Mouse (Mus musculus) ovary, adult 18-20 months (tissue): Measurements from ENCODE around the gene Naa80.
A peak's percentile ranks its signal among the peaks of the same experiment; 100 is the strongest.

Experiments used
- DNase-seq: peaks from one replicate; pipeline ENCODE4 v3.0.0; 2022; ENCODE audit warnings: low spot score, mixed read lengths

Gene Naa80

DNA sequence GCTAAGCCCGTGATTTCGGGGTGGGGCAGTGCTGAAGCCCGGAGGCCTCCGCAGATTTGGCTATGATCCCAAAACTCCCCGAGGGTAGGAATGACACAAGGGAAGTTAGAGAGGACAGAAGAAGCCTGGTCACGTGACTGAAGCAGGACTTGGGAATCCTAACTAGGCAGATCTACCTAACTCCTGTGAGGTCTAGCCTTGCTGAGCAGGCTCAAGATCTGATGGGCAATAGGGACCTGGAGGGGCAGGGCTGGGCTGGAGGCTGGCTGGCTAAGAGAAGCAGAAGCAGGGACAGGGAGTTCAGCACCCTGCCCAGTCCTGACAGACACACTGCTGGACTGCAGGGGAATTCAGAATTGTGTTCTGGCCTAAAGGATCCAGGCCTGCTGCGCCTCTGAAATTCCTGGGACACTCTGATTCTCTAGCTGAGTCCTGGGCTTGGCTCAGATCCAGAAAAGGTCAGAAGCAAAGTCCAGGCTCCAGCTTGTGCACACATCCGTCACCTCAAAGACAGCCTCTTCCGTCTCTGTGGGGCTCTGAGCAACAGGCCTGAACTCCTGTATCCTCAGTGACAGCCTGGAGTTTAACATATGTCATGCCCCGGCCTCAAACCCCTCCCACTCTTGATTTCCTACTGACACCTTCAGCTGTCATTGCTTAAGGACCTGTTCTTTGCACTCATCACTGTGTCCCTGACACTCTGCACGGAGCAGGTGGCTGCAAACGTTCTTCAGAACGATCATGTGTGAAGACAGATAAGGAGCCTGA is 40.3 kb downstream of the Naa80 start:
- no peak for DNase-seq

GRCm38 (mm10) chr9:107619546-107619879 is 40.8 kb downstream of the Naa80 start:
- DNase-seq, result no peak

- DNase-seq, result no peak
These were observed 42.3 kb downstream of the Naa80 start for GRCm38 (mm10) chr9:107620954-107621353.

- DNase-seq, result no peak
These were observed 45.9 kb downstream of the Naa80 start for GRCm38 (mm10) chr9:107624539-107624938.

- DNase-seq, result no peak
These were observed 46.3 kb downstream of the Naa80 start for GRCm38 (mm10) chr9:107624951-107625350.

- DNase-seq, result no peak
These were observed 46.9 kb downstream of the Naa80 start for GRCm38 (mm10) chr9:107625351-107626128.

DNA sequence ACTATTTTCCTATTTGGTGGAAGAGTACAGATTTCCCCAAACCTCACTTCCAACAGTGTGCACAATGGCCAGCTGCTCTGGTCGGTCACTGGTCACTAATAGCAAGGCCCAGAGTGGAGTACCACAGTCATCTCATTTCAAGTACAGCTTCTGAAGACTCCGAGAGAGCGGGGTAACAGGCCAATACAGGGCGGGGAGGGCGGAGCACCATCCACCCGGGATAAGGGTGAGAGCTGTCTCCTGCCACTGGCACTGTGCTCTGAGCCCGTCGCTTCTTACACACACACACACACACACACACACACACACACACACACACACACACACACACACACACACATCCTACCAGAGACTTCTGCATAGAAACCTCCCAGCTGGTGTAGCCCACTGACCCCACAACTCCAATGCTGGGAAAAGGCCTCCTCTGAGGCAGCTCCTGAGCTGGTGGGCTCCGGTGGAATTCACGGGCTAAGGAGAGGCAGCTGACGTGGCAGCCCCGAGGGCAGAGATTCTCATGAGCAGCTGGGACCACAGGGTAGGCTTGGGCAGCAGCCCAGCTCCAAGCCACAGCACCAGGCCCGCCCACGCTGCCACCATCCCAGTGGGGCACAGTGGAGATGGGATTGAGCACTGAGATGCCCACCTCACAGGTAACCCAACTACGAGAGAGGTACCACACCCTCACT is 47.6 kb downstream of the Naa80 start:
- no peak for DNase-seq

GRCm38 (mm10) chr9:107626844-107627277 is 48.2 kb downstream of the Naa80 start:
- peak; percentile 61 for DNase-seq

- no peak for DNase-seq
These were observed 48.9 kb downstream of the Naa80 start for GRCm38 (mm10) chr9:107627387-107628255.

DNA sequence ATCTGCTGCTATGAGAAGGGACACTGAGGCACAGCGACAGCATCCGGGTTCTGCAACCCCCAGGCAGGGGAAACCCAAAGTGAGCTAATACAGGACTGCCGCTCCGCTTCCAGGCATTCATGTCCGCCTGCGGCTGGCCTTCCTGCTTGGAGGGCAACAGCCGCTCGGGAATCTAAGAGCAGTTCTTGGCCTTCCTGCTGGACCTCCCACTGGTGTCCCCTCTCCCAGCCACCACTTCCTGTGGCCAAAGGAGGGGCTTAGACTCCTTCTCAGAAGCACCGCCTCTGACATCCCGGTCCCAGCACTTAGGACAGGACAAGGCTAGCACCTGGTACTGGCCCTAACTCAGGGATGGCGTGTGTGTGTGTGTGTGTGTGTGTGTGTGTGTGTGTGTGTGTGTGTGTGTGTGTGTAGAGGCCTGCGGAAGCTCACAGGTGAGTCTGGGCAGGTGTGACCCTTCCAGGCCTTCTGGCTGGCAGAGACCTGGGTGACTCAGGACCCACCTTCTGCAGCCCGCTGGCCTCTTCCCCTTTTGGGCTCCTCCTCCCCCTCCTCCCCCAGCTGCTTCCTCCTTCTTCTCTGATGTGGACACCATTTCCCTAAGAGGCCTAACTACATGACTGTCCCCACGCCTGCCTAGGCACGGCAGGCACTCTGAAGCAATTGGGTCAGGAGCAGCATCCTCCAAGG is 50.2 kb downstream of the Naa80 start:
- no peak for DNase-seq

GRCm38 (mm10) chr9:107629411-107629730 is 50.7 kb downstream of the Naa80 start:
- no peak for DNase-seq

DNA sequence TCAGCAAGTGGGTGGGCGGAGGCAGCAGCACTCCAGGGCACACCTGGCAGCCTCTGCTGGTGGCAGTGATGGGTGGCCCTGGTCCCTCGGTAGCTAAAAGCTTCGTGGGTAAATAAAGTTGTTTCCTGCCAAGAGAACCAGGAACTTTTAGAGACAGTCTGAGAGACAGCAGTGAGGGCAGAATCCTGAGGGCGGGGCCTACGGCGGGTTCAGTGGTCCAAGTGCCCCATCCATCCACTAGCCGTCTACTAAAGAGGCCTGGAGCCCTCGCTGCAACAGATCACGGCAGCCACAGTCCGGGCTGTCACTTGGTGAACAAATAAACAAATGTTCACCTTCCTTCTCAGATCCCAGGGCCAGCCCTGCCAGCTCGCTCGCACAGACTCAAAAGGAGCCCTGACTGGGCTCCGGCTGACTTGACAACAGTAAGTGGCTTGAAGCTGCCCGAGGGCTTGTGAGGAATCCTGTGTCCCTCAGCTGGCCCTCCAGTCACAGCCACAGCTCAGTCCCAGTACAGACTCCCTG is 51.3 kb downstream of the Naa80 start:
- no peak for DNase-seq

DNA sequence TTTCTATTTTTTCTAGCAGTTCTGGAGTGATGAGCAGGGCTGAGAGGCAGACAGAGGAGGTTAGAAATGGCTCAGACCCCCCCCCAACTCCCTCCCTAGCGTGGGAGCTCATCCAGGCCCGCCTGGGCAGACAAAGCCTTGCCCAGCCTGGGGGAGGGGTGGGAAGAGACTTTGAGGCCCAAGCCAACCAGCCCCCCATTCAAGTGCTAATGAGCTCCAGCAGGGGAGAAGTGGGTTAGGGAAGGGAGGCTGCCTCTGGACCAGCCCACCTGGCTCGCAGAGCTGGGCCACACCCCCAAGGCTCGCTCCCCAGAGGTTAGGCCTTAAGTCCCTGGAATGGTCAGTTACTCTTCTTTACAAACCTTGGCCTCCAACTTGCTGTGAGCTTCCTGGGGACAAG is 51.9 kb downstream of the Naa80 start:
- no peak for DNase-seq

DNA sequence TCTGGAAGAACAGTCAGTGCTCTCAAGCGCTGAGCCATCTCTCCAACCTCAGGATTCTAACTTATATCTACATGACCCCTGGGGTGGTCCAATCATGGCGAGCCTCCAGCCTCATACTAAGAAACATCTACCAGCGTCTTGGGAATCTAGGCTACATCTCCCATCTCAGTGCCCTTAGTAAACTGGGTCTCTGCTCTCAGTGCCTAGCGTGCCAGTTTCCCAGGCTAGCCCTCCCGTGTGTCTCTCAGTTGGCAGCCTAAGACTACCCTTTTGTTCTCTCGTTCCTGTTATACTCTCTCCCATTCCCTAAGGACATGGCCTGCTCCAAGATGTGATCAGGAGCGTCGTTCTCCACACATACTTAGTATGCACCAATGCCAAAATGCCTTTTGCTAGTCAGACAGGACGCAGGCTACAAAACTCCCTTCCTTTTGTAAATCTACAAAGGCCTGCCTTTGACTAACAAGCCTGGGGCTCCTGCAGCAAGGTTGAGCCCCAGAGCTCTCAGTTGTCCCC is 52.7 kb downstream of the Naa80 start:
- no peak for DNase-seq

GRCm38 (mm10) chr9:107631861-107632260 is 53.2 kb downstream of the Naa80 start:
- DNase-seq, result no peak

- DNase-seq, result no peak
These were observed 53.8 kb downstream of the Naa80 start for GRCm38 (mm10) chr9:107632478-107632877.

DNA sequence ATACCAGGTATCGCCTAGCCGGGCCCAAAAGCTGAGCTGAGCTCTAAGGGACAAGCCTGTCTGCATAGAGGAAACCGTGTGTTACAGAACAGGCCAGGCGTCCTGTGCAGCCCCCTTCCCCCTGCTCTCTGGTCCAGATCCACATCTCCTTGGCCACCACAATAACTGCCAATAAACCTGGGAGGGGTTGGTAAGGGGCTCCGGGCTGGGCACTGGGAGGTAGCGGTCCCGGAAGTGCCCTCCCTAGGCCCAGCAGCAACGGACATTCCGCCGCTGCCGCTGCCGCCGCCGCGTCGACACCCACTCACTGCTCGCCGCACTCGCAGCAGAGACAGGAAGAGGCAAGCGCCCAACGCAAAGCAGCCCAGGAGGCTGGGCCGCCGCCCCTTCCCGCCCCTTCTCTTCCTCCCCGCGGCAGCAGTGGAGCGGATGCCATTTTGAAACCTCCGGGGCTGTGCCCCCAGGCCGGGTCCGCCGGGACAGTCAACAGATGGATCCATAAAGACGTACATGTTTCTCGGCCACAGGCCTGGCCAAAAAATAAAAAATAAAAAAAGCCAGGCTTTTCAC is 54.5 kb downstream of the Naa80 start:
- peak; percentile 76 for DNase-seq
